Mouse (Mus musculus): Measurements from ENCODE around the gene Lrrc20. TPM values are rescaled to one million over a fixed set of nuclear protein-coding genes. Genes with fewer than 3 reads are reported as not detected.
"Not testable (repeated sequence)": the region's sequence is repeated elsewhere in the genome, so short reads cannot be mapped to it uniquely, and the experiment has no call there.

Lrrc20 gene
- polyA plus RNA-seq, 1 experiment from 2014 or later: 9.1 TPM

GRCm38 (mm10) chr10:61448834-61449233 lies 26.8 kb upstream of the Lrrc20 start:
- Histone ChIP-seq H3K36me3 (peaks cover 61% of the 10 kb centered on the region), H3K9ac (peak overlapping the region; percentile 46), H3K9me3 (replicated peaks) (no peaks in the 10 kb centered on the region), H3K4me1 (peaks cover 84% of the 10 kb centered on the region), H3K27ac (0 out of 2 replicates have a peak overlapping the region, but pooled peaks have one; percentile 40), H3K4me2 (peak overlapping the region; percentile 75), H3K27me3 (replicated peaks) (no peaks in the 10 kb centered on the region), H3K4me3 (no peak overlapping the region)
- ATAC-seq: no peak
- WGBS (ENCODE audit: insufficient replicate concordance): 36% methylated on average over 3 of the region's 3 CpGs

- Histone ChIP-seq H3K36me3 (peaks cover 43% of the 10 kb centered on the region), H3K27me3 (replicated peaks) (no peaks in the 10 kb centered on the region), H3K9ac (peak overlapping the region; percentile 87), H3K4me2 (peak overlapping the region; percentile 75), H3K27ac (peak overlapping the region; percentile 92), H3K9me3 (replicated peaks) (no peaks in the 10 kb centered on the region), H3K4me3 (peak overlapping the region; percentile 78), H3K4me1 (peaks cover 57% of the 10 kb centered on the region)
- ATAC-seq: peak; percentile 33
- 1% methylated on average over 8 of the region's 8 CpGs for WGBS (ENCODE audit: insufficient replicate concordance)
Observed at GRCm38 (mm10) chr10:61451463-61451930, 24.1 kb upstream of the Lrrc20 start.

- peak; percentile 48 for ATAC-seq
- Histone ChIP-seq H3K4me1 (peaks cover 52% of the 10 kb centered on the region), H3K4me3 (peak overlapping the region; percentile 78), H3K4me2 (peak overlapping the region; percentile 75), H3K27ac (peak overlapping the region; percentile 92), H3K36me3 (peaks cover 37% of the 10 kb centered on the region), H3K9ac (peak overlapping the region; percentile 87), H3K9me3 (replicated peaks) (no peaks in the 10 kb centered on the region), H3K27me3 (replicated peaks) (no peaks in the 10 kb centered on the region)
- WGBS (ENCODE audit: insufficient replicate concordance): under 1% methylated on average over 60 of the region's 62 CpGs
Observed at GRCm38 (mm10) chr10:61451931-61452617, 23.5 kb upstream of the Lrrc20 start.

GRCm38 (mm10) chr10:61452645-61453044 lies 23.0 kb upstream of the Lrrc20 start, which contains the start of gene Eif4ebp2:
TSS of gene Eif4ebp2 (minus strand) at chr10:61452661.
- peaks cover 31% of the 10 kb centered on the region for H3K36me3 ChIP-seq
- ATAC-seq: peak; percentile 96
- under 1% methylated on average over 36 of the region's 36 CpGs for WGBS (ENCODE audit: insufficient replicate concordance)

GRCm38 (mm10) chr10:61453171-61453570 lies 22.4 kb upstream of the Lrrc20 start:
- not testable (repeated sequence) for ATAC-seq; H3K9ac ChIP-seq; H3K27me3 ChIP-seq (replicated peaks); H3K9me3 ChIP-seq (replicated peaks)
- 50% methylated on average over 3 of the region's 3 CpGs for whole genome bisulfite sequencing (ENCODE audit: insufficient replicate concordance)
- Histone ChIP-seq H3K27ac (peak overlapping the region; percentile 60; the same call in 1 of the 2 replicates), H3K4me1 (peaks cover 41% of the 10 kb centered on the region), H3K4me3 (peak overlapping the region; percentile 78), H3K4me2 (peak overlapping the region; percentile 75), H3K36me3 (peaks cover 26% of the 10 kb centered on the region)

More at GRCm38 (mm10) chr10:61452645-61453044, 23.0 kb upstream of the Lrrc20 start, which contains the start of gene Eif4ebp2:
- Histone ChIP-seq H3K27me3 (replicated peaks) (no peaks in the 10 kb centered on the region), H3K27ac (peak within 1 kb of the TSS; percentile 92), H3K4me3 (peak within 1 kb of the TSS; percentile 78), H3K9me3 (replicated peaks) (no peaks in the 10 kb centered on the region), H3K4me1 (peaks cover 46% of the 10 kb centered on the region), H3K9ac (peak within 1 kb of the TSS; percentile 87), H3K4me2 (peak within 1 kb of the TSS; percentile 75)

- no peak overlapping the region for H3K4me2 ChIP-seq
- H3K36me3 ChIP-seq: no peaks in the 10 kb centered on the region
- ATAC-seq: no peak
- no peaks in the 10 kb centered on the region for H3K9me3 ChIP-seq (replicated peaks)
- 65% methylated on average over 3 of the region's 3 CpGs for WGBS (ENCODE audit: insufficient replicate concordance)
- H3K27ac ChIP-seq: no peak overlapping the region
- H3K4me3 ChIP-seq: no peak overlapping the region
- H3K9ac ChIP-seq: no peak overlapping the region
- H3K4me1 ChIP-seq: peaks cover 13% of the 10 kb centered on the region
- no peaks in the 10 kb centered on the region for H3K27me3 ChIP-seq (replicated peaks)
Observed at GRCm38 (mm10) chr10:61457182-61457581, 18.4 kb upstream of the Lrrc20 start.

GRCm38 (mm10) chr10:61465009-61465408 lies 10.6 kb upstream of the Lrrc20 start:
- no peaks in the 10 kb centered on the region for H3K36me3 ChIP-seq
- peak; percentile 83 for ATAC-seq
- H3K4me3 ChIP-seq: no peak overlapping the region
- no peak overlapping the region for H3K9ac ChIP-seq
- H3K27ac ChIP-seq: peak overlapping the region; percentile 53; the same call in 1 of the 2 replicates
- no peak overlapping the region for H3K4me2 ChIP-seq
- peaks cover 43% of the 10 kb centered on the region for H3K4me1 ChIP-seq
- 50% methylated on average over 4 of the region's 4 CpGs for whole genome bisulfite sequencing (ENCODE audit: insufficient replicate concordance)
- H3K9me3 ChIP-seq (replicated peaks): no peaks in the 10 kb centered on the region
- 0 out of 2 replicates have a peak, but pooled peaks cover 3% of the 10 kb centered on the region for H3K27me3 ChIP-seq (replicated peaks)

GRCm38 (mm10) chr10:61466242-61466641 lies 9.4 kb upstream of the Lrrc20 start:
- no peak for ATAC-seq
- no peak overlapping the region for H3K4me3 ChIP-seq
- H3K36me3 ChIP-seq: no peaks in the 10 kb centered on the region
- 0 out of 2 replicates have a peak, but pooled peaks cover 3% of the 10 kb centered on the region for H3K27me3 ChIP-seq (replicated peaks)
- WGBS (ENCODE audit: insufficient replicate concordance): 40% methylated on average over 8 of the region's 8 CpGs
- H3K9me3 ChIP-seq (replicated peaks): no peaks in the 10 kb centered on the region
- H3K9ac ChIP-seq: no peak overlapping the region
- peak overlapping the region; percentile 16 for H3K4me2 ChIP-seq
- H3K27ac ChIP-seq: no peak overlapping the region
- H3K4me1 ChIP-seq: peaks cover 36% of the 10 kb centered on the region

GRCm38 (mm10) chr10:61466873-61467272 lies 8.7 kb upstream of the Lrrc20 start:
- ATAC-seq: no peak
- Histone ChIP-seq H3K36me3 (no peaks in the 10 kb centered on the region), H3K27ac (no peak overlapping the region), H3K9me3 (replicated peaks) (no peaks in the 10 kb centered on the region), H3K4me2 (no peak overlapping the region), H3K4me1 (peaks cover 36% of the 10 kb centered on the region), H3K27me3 (replicated peaks) (0 out of 2 replicates have a peak, but pooled peaks cover 3% of the 10 kb centered on the region), H3K9ac (no peak overlapping the region), H3K4me3 (no peak overlapping the region)
- WGBS (ENCODE audit: insufficient replicate concordance): 26% methylated on average over 5 of the region's 5 CpGs

GRCm38 (mm10) chr10:61468900-61469299 lies 6.7 kb upstream of the Lrrc20 start:
- 43% methylated on average over 7 of the region's 7 CpGs for WGBS (ENCODE audit: insufficient replicate concordance)
- Histone ChIP-seq H3K27me3 (replicated peaks) (0 out of 2 replicates have a peak, but pooled peaks cover 3% of the 10 kb centered on the region), H3K4me3 (no peak overlapping the region), H3K4me1 (peaks cover 36% of the 10 kb centered on the region), H3K27ac (no peak overlapping the region), H3K9ac (no peak overlapping the region), H3K36me3 (no peaks in the 10 kb centered on the region), H3K9me3 (replicated peaks) (no peaks in the 10 kb centered on the region), H3K4me2 (no peak overlapping the region)
- no peak for ATAC-seq

- WGBS (ENCODE audit: insufficient replicate concordance): 80% methylated on average over 3 of the region's 3 CpGs
- Histone ChIP-seq H3K27me3 (replicated peaks) (no peaks in the 10 kb centered on the region), H3K4me1 (peaks cover 32% of the 10 kb centered on the region)
Observed at GRCm38 (mm10) chr10:61473640-61474039, 2.0 kb upstream of the Lrrc20 start.

GRCm38 (mm10) chr10:61474344-61474743 lies 1.3 kb upstream of the Lrrc20 start:
- Histone ChIP-seq H3K4me1 (peaks cover 31% of the 10 kb centered on the region), H3K9me3 (replicated peaks) (no peaks in the 10 kb centered on the region), H3K4me2 (no peak overlapping the region), H3K9ac (no peak overlapping the region), H3K27me3 (replicated peaks) (no peaks in the 10 kb centered on the region), H3K27ac (no peak overlapping the region), H3K4me3 (no peak overlapping the region), H3K36me3 (no peaks in the 10 kb centered on the region)
- WGBS (ENCODE audit: insufficient replicate concordance): 33% methylated on average over 1 of the region's 1 CpGs
- no peak for ATAC-seq

More at GRCm38 (mm10) chr10:61473640-61474039, 2.0 kb upstream of the Lrrc20 start:
- no peak for ATAC-seq
- no peak overlapping the region for H3K4me3 ChIP-seq
- no peak overlapping the region for H3K27ac ChIP-seq
- H3K36me3 ChIP-seq: no peaks in the 10 kb centered on the region
- H3K9ac ChIP-seq: no peak overlapping the region
- H3K4me2 ChIP-seq: no peak overlapping the region
- no peaks in the 10 kb centered on the region for H3K9me3 ChIP-seq (replicated peaks)
